Mouse (Mus musculus): ENCODE results near the gene Lum.

Gene Lum

DNA sequence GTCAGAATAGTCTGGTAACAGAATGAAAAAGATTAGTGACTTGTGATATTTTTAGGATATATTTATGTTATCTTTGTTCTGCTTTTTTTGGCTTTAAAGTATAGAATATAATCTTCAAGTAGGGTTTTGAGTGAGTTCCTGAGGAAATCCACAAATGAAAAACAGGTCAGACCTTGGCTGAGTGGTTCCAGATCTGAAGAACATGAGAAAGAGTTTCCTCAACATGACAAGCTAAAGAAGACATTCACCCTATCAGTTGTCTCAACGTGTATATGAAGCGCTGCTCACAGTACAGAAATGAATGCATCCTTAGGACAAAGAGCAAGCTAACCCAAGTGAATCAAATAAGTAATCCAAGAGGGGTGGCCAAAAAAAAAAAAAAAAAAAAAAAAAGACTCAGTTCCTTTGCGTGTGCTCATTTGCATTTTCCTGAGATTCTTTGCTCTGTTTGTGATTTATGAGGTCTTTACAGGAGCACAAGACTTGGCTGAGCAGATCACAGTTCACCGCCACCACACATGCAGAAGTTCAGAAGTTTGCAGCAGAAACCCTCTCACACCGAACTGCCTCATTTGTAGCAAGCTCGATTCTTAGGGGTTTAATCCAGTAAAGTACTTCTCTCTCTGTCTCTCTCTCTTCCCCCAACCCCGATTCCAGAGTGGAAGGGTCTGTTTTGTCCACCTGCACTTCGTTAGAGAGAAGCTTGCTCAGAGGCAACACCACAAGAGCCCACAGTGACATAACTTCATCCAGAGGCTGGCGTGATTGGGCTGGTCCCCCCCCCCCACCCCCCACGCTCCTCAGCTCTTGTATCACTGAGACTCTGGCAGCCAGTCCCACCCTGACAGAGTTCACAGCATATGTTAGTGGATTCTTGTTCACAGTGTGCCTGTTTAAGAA, at the start of gene Lum:
Gene Lum, plus strand, starts transcription at position 172 of the 900 bp plus-strand sequence.
- DNase-seq (ENCODE audit: low read depth), result peak; percentile 76

DNA sequence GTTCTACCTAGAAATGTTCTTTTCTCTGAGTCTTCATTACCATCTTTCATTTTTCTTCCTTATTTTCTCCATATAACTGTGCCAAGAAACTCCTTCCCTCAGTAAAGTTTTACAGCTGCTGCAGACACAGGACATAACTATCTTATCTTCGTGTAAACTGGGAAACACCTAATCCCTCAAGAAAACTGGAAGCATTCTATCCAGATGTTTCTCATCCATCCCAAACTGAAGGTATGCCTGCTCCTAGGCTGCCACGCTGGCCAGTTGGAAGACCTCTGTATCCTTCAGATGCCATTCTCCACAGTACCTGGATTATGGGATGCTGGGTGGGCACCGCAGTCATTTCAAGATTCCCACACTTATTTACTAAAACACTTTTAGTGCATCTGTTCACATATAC, 41.6 kb upstream of the Lum start:
- no peak for DNase-seq (ENCODE audit: low read depth)

DNA sequence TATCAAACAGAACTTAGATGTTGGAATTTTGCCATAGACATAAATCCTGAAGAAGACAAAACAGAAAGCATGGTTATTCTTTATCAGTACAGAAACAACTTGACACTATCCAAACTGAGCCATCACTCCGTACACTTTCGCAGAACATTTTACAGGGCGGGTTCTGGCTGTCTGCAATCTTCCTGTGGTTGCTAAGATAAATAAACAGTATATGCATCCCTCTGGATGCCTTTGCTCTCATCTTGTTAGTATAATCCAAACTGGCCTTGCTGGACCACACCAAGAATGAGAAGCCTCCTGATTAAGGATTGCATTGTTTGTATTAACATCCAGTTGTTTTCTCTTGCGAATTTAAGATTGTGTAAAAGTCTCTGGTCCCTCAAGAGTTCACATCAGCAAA, 29.2 kb upstream of the Lum start:
- peak; percentile 69 for DNase-seq (ENCODE audit: low read depth)

DNA sequence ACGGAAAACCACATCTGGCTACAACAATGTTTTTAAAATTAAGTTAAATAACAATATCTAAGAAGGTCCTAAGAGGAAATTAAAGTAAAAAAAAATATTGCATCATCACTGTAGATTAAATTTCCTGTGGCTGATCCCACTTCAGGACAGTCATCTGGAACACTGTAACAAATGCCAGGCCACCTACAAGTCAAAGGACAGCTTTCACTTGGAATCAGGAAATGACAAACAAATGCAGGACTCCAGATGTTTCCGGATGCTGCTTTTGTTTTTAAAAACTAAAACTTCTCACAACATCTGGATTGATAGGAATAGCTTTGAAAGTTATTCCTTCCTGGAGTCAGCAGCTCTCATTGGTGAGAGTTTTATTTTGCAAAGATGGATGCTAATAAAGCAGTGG, 28.0 kb upstream of the Lum start:
- peak; percentile 42 for DNase-seq (ENCODE audit: low read depth)

DNA sequence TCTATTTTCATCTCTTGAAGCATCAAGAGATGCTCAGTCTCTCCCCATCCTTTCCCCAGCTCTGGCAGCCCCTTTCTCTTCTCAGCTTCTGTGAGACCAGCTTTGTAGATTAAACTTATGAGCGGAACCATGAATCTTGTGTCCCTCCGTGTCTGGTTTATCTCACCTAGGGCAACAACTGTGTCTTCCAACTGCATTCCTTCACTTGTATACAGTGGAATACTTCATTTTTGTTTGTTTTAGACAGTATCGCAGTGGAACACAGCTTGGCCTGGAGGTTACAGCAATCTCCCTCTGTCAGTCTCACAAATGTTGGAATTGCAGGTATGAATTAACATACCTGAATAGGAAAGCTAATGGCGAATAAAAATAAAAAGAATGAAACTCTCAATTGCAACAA, 26.7 kb upstream of the Lum start:
- DNase-seq (ENCODE audit: low read depth), result no peak

DNA sequence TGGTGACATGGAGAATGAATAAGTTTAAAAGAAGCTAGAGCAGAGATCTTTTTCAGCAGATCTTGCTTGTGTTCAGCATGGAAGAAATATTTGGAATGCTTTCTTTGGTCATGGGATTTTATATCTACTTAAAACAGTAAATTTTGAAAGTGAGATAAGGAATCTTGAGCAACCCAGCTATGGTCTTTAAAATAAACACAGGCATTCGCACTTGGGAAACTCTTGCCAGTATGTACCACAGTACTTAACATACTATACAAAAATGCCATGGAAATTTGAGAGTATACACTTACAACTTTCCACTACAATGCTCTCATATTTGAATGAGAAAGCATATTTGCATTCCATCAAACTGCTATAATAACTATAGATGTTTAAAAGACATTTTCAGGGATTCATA, 17.2 kb upstream of the Lum start:
- peak; percentile 71 for DNase-seq (ENCODE audit: low read depth)

DNA sequence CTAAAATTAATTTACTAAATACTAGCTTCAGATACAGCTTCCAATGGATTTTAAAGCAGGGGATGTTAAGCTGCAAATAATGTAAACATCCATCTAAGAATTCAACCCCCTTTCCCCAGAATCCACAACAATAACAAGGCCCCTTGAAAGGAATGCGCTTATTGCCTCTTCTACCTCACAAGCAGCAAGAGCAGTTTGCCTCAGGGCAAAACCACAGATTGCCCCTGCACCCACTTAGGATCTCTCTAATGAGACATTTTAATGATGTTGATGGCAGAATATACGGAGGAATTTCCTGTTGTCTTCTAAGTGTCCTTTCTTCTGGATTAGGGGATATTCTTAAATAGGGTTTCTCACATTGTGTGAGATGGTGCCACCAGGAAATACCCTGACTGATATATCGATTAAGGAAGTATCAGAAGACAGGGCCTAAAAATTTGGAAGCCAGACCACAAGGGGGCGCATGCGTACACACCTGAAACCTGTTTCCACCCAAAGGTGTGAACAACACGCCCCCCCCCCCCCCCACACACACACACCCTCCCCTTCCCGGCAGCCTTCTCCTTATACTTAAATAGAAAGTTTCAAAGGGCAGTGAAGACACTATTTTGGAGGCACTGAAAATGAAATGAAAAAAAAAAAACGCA, 2.7 kb downstream of the Lum start:
- no peak for DNase-seq (ENCODE audit: low read depth)

DNA sequence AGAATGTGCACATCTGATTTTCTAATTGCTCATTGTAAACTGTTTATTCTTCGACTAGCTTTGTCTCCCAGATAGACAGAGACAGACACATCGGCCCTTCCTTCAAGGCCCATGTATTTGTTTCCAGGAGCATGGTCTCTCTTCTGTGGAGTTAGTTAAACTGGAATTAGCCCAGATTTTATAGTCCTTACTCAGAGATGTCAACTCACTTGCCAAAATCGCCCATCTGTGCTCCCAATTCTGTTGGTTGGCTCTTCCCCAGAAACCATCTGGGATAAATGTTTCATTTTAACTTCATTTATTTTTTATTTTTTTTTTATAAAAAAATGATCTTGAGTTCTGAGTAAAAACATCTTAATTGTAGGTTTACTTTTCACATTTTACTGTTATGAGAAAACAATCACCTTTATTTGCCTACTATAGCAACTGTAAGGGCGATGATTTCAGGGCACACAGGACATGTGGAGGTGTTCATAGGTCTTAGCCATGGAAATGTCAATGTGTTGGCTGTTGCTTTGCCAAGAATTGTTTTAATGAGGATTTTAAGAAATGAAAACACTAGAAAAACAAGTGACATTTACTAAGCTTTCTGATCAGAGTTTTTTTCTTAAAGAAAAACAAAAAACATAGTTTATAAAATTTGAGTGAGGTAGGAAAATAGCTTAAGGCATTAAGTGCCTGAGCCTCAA, 17.8 kb downstream of the Lum start:
- DNase-seq (ENCODE audit: low read depth), result peak; percentile 81

DNA sequence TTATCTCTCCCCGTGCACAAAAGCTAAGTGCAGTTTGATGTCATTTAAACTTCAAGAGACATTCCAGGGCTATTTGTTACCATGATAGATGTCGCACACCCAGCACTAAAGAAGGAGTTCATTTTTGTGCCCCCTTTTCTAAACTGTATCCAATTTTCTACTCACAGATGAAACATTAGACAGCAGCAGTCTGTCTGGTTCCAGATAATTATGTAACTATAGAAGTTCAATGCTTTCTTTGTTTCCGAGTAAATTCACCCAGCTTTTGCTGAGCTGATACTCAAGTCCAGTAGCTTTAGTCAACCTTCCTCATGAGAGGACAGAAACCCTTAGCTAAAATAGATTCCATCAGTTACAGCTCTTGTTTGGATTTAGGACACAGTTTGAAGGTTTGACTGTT, 19.2 kb downstream of the Lum start:
- DNase-seq (ENCODE audit: low read depth), result peak; percentile 42

DNA sequence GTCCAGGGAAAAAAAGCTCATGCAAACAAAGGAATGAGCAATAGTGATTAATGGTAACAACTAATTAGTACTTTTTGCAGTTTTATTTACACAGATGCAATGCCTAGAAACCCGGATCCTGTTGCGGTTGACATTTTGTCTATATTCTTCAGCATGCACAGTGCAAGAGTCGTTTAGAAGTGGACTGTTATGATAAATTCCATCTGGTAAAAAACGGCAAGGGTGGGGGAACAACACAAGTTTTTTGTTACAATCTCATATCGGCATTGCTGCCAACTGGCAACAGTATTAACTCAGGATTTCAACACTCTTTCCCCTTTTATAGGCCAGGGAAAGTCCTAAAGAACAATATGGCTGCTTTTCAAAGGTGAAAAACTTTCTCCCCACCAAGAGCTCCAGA, 22.2 kb downstream of the Lum start:
- DNase-seq (ENCODE audit: low read depth), result peak; percentile 95

DNA sequence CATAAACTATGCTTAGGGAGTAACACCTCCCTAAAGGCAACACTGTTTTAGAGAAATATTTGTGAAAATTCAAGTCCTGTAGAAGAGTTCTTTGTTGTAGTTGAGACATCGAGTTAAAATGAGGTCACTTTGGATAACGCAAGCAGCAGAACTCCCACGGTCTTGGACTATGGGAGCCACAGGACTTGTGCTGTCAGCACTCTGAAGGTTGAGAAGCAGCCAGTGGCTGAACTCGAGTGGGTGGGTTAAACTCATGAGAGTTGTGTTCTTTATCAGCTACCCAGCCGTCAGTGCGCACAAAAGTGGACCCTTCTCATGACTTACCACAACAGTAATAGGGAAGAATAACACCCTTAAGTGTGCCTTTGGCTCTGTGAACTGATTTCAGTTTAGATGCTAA, 24.6 kb downstream of the Lum start:
- no peak for DNase-seq (ENCODE audit: low read depth)

DNA sequence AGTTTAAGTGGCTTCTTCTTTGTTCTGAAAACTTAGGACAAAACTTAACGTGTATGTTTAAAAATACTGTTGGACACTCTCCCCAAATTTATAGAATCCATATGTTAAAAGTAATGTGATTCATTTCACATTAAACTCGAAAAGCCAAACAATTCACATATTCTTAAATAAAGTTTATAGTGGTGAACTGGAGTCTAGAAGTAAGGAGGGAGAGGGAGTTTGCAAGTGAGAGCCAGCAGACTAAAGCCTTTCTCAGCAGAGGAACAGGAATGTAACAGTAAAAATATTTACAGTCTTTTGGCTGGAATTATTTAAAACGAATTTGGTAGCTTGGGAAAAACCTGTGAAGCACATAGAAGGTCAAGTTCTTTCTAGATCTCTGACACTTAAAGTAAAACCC, 26.1 kb downstream of the Lum start:
- peak; percentile 60 for DNase-seq (ENCODE audit: low read depth)

DNA sequence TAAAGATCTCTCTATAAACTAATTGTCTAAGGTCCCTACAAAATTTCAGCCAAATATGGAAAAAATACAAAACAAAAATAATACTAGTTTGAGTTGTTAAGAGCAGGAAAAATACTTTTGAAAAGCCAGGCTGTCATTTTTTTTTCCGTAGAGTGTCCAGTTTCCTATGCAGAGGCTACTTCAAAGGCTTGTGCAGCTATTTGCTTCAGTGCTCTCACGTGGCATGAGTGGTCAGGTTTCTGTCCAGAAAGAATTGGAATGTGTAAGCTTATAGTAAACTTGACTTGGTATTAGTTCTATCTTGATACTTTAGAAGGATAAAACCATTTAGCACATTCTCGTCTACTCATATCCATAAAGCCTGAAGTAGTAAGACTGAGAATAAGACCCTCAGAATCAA, 26.8 kb downstream of the Lum start:
- no peak for DNase-seq (ENCODE audit: low read depth)

DNA sequence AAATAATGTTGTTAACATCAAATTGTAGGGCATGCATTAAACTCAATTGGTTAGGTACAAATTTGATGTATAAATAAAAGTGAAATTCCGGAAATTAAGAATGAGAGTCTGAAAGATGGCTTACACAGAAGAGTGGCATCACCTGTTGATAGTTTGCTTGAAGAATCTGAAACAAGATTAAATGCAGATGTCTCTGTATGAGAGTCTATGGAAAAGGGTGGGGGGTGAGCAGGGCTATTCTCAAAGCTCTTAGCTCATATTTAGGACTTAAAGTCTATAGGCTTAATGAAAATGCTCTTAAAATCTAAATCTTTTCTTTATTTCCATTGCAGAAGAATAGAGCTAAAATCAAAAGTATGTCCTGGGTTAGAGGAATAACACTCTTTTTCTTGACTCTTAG, 30.8 kb downstream of the Lum start:
- DNase-seq (ENCODE audit: low read depth), result no peak

DNA sequence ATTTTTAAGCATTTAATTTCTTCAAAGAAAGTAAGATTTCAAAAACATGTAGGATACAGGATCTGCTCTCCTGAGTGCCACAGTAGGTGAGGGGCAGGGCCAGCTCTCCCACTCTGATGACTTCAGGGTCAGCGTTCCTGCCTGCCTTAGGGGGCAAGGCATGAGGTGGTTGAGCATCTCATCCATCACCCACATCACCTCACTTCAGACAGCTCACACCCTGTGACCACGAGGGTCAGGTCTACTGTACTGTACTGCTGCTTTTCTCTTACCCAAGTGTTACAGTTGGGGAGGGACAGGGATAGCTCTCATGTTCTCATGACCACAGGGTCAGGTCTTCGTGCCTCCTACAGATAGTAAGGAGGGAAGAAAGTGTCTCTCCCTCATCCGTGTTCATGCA, 36.8 kb downstream of the Lum start:
- DNase-seq (ENCODE audit: low read depth), result no peak

DNA sequence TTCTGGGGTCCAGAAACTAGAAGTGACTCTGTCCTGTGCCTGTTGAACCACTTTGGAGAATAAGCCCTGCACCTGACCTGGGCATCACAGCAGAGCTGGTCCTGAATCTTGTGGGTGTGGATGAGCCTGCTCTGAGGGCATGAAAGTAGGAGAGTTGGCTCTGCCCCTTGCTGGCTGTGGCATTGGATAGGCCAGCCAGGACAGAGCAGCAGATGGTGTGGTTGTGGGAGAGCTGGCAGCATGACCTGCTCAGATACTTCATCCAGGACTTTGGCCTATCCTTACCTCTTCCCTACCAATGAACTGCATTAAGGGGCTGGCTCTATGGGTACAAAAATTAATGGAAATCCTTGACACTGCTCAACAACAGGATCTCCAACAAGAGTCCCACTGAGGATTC, 38.3 kb downstream of the Lum start:
- DNase-seq (ENCODE audit: low read depth), result no peak

DNA sequence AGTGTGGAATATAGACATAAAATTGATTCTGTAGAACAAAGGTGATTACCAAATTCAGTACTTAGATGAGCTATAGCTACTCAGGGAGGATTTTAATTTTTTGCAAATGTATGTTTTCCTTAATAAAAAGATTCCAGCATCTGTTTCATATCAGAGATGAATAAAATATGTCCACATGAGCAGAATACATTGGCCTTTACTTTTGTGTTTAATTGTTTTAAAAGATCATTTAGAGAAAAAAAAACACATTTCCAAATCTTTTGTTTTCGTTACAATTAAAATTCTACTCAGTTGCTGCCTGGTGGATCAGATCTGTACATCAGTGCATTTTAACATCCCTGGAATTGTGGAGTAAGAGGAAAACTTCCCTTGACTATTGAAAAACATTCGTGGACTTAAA, 41.7 kb downstream of the Lum start, which contains the start of gene Kera:
Gene Kera, plus strand, starts transcription at position 301 of the 400 bp plus-strand sequence.
- no peak for DNase-seq (ENCODE audit: low read depth)
